Mouse (Mus musculus) lung, embryonic 14.5 days (tissue): Measurements from ENCODE around the gene Cables2. TPM values are rescaled to one million over a fixed set of nuclear protein-coding genes. Genes with fewer than 3 reads are reported as not detected.
"Not testable (repeated sequence)": the region's sequence is repeated elsewhere in the genome, so short reads cannot be mapped to it uniquely, and the experiment has no call there.

Source experiments
- ATAC-seq: fragments of 200-750 bp; cut with Nextera tagmentation; 2 replicates; pipeline ENCODE4 v1.8.0; 2017; ENCODE audit warnings: mild to moderate bottlenecking, moderate TSS enrichment, moderate library complexity; ENCODE audit not compliant: insufficient read depth
- DNase-seq: peaks from one replicate; pipeline ENCODE4 v3.0.0-alpha.2; 2015
- H3K27ac ChIP-seq: fragments of 300-500 bp; sonication (generic); 2 replicates; pipeline ENCODE4 v1.5.1; 2014; ENCODE audit warnings: low read depth, mild to moderate bottlenecking, moderate library complexity
- H3K27me3 ChIP-seq: fragments of 300-500 bp; sonication (generic); 2 replicates; pipeline ENCODE4 v1.6.1; 2014; ENCODE audit warnings: low read length, control low read depth; ENCODE audit not compliant: insufficient read depth
- H3K36me3 ChIP-seq: fragments of 300-500 bp; sonication (generic); 2 replicates; pipeline ENCODE4 v1.6.1; 2014; ENCODE audit warnings: control low read depth; ENCODE audit not compliant: insufficient read depth
- H3K4me1 ChIP-seq: fragments of 300-500 bp; sonication (generic); 2 replicates; pipeline ENCODE4 v1.6.1; 2014; ENCODE audit warnings: antibody characterized with exemption, control low read depth; ENCODE audit not compliant: insufficient read depth
- H3K4me2 ChIP-seq: fragments of 300-500 bp; sonication (generic); 2 replicates; pipeline ENCODE4 v1.6.1; 2014; ENCODE audit warnings: mild to moderate bottlenecking
- H3K4me3 ChIP-seq: fragments of 300-500 bp; sonication (generic); 2 replicates; pipeline ENCODE4 v1.5.1; 2014; ENCODE audit warnings: low read depth, low read length
- H3K9ac ChIP-seq: fragments of 300-500 bp; sonication (generic); 2 replicates; pipeline ENCODE4 v1.6.1; 2014
- H3K9me3 ChIP-seq: fragments of 300-500 bp; sonication (generic); 2 replicates; pipeline ENCODE4 v1.6.1; 2016; ENCODE audit warnings: low read depth, low read length, control low read depth
- CTCF ChIP-seq: IDR thresholded peaks from 2 replicates; pipeline ENCODE4 v1.5.1; 2016; ENCODE audit warnings: antibody characterized with exemption, low read depth
- WGBS: fragments of 180-500 bp; shearing (Covaris S2); extraction: QIAGEN DNeasy Blood & Tissue Kit; methylation state at CpG from one replicate; pipeline ENCODE4 v1.1.7; 2014; 5-methylcytosine and 5-hydroxymethylcytosine counted together
- polyA plus RNA-seq: library from polyadenylated mRNA; unstranded; fragments of >200 nt; fragmentation: Nextera tagmentation; extraction: Ambion mirVana; gene quantifications from 2 replicates; pipeline ENCODE4 v1.2.1, GENCODE M21; 2014

Gene Cables2
- polyA plus RNA-seq, 1 experiment from 2014 or later, result 25.6 TPM

- no peak overlapping the region for H3K4me2 ChIP-seq
- TF ChIP-seq CTCF, result no peak
- ATAC-seq (no peak), DNase-seq (no peak)
- H3K4me1 ChIP-seq, result peaks cover 6% of the 10 kb centered on the region; the same call in 1 of the 2 replicates
- H3K36me3 ChIP-seq, result peaks cover 67% of the 10 kb centered on the region
- no peak overlapping the region for H3K27ac ChIP-seq
- no peaks in the 10 kb centered on the region for H3K9me3 ChIP-seq
- WGBS, result 48% methylated on average over 8 of the region's 8 CpGs
- H3K9ac ChIP-seq, result no peak overlapping the region
- no peaks in the 10 kb centered on the region for H3K27me3 ChIP-seq
- no peak overlapping the region for H3K4me3 ChIP-seq
Observed at GRCm38 (mm10) chr2:180260610-180261480, 12.5 kb downstream of the Cables2 start.

- not testable (repeated sequence) for H3K4me1 ChIP-seq, DNase-seq, H3K27me3 ChIP-seq, H3K4me2 ChIP-seq, H3K9ac ChIP-seq, H3K9me3 ChIP-seq, ATAC-seq, H3K4me3 ChIP-seq, H3K27ac ChIP-seq
- peaks cover 67% of the 10 kb centered on the region for H3K36me3 ChIP-seq
- WGBS, result 57% methylated on average over 17 of the region's 17 CpGs
Observed at GRCm38 (mm10) chr2:180259826-180260609, 13.3 kb downstream of the Cables2 start.

GRCm38 (mm10) chr2:180258951-180259484 lies 14.3 kb downstream of the Cables2 start:
- H3K27ac ChIP-seq, DNase-seq, H3K4me2 ChIP-seq, H3K27me3 ChIP-seq, H3K9ac ChIP-seq, ATAC-seq, H3K4me1 ChIP-seq, H3K4me3 ChIP-seq, H3K9me3 ChIP-seq: not testable (repeated sequence)
- WGBS, result 77% methylated on average over 10 of the region's 10 CpGs
- peaks cover 59% of the 10 kb centered on the region for H3K36me3 ChIP-seq

- H3K4me1 ChIP-seq, result peaks cover 6% of the 10 kb centered on the region; the same call in 1 of the 2 replicates
- H3K27ac ChIP-seq, result peak overlapping the region; percentile 84; the same call in 1 of the 2 replicates
- peaks cover 53% of the 10 kb centered on the region for H3K36me3 ChIP-seq
Observed at GRCm38 (mm10) chr2:180257963-180258865, 15.1 kb downstream of the Cables2 start.

GRCm38 (mm10) chr2:180257001-180257521 lies 16.2 kb downstream of the Cables2 start, which contains the start of gene Rps21:
TSS of gene Rps21 (plus strand) at chr2:180257377.
- Histone ChIP-seq H3K4me1 (peaks cover 6% of the 10 kb centered on the region; the same call in 1 of the 2 replicates), H3K4me3 (peak within 1 kb of the TSS; percentile 97), H3K4me2 (peak within 1 kb of the TSS; percentile 90), H3K9ac (peak within 1 kb of the TSS; percentile 85), H3K36me3 (peaks cover 42% of the 10 kb centered on the region), H3K27me3 (no peaks in the 10 kb centered on the region), H3K9me3 (no peaks in the 10 kb centered on the region), H3K27ac (peak within 1 kb of the TSS; percentile 93)
- WGBS, result under 1% methylated on average over 38 of the region's 38 CpGs
- TF ChIP-seq CTCF, result no peak
- DNase-seq (peak; percentile 100), ATAC-seq (peak; percentile 96)

More at GRCm38 (mm10) chr2:180257963-180258865, 15.1 kb downstream of the Cables2 start:
- ATAC-seq (no peak), DNase-seq (no peak)
- TF ChIP-seq CTCF, result no peak
- peak overlapping the region; percentile 90 for H3K4me2 ChIP-seq
- H3K4me3 ChIP-seq, result peak overlapping the region; percentile 97
- H3K9me3 ChIP-seq, result no peaks in the 10 kb centered on the region
- WGBS, result 50% methylated on average over 11 of the region's 11 CpGs
- H3K27me3 ChIP-seq, result no peaks in the 10 kb centered on the region
- peak overlapping the region; percentile 85 for H3K9ac ChIP-seq
